Mouse (Mus musculus): Measurements from ENCODE around the gene Nphp3. TPM values are rescaled to one million over a fixed set of nuclear protein-coding genes. Genes with fewer than 3 reads are reported as not detected.
A peak's percentile ranks its signal among the peaks of the same experiment; 100 is the strongest.

The Nphp3 gene
- polyA plus RNA-seq, 1 experiment from 2014 or later, result 2.6 TPM

- H3K27ac ChIP-seq, result no peak overlapping the region
- 78% methylated on average over 21 of the region's 21 CpGs for WGBS (ENCODE audit: missing documents)
- no peaks in the 10 kb centered on the region for H3K79me2 ChIP-seq (ENCODE audit: inconsistent target)
- no peak overlapping the region for H3K4me3 ChIP-seq (ENCODE audit: inconsistent target)
- H3K36me3 ChIP-seq (ENCODE audit: inconsistent target), result no peaks in the 10 kb centered on the region
Measured at GRCm38 (mm10) chr9:104039031-104039695, 36.8 kb downstream of the Nphp3 start.

- Histone ChIP-seq H3K27ac (no peak overlapping the region), H3K36me3 (ENCODE audit: inconsistent target) (no peaks in the 10 kb centered on the region), H3K79me2 (ENCODE audit: inconsistent target) (no peaks in the 10 kb centered on the region), H3K4me3 (ENCODE audit: inconsistent target) (no peak overlapping the region)
- 19% methylated on average over 4 of the region's 4 CpGs for WGBS (ENCODE audit: missing documents)
Measured at GRCm38 (mm10) chr9:104039742-104040141, 37.4 kb downstream of the Nphp3 start.

GRCm38 (mm10) chr9:104040362-104040761, 38.0 kb downstream of the Nphp3 start, which contains the start of gene Gm28305:
Gene Gm28305, plus strand, starts transcription at chr9:104040662.
- 86% methylated on average over 2 of the region's 2 CpGs for WGBS (ENCODE audit: missing documents)
- no peaks in the 10 kb centered on the region for H3K79me2 ChIP-seq (ENCODE audit: inconsistent target)
- no peaks in the 10 kb centered on the region for H3K36me3 ChIP-seq (ENCODE audit: inconsistent target)
- no peak within 1 kb of the TSS for H3K27ac ChIP-seq
- no peak within 1 kb of the TSS for H3K4me3 ChIP-seq (ENCODE audit: inconsistent target)

GRCm38 (mm10) chr9:104043676-104044075, 41.3 kb downstream of the Nphp3 start:
- peaks cover 24% of the 10 kb centered on the region; the same call in 1 of the 2 replicates for H3K36me3 ChIP-seq (ENCODE audit: inconsistent target)
- no peak overlapping the region for H3K27ac ChIP-seq
- 98% methylated on average over 4 of the region's 4 CpGs for WGBS (ENCODE audit: missing documents)
- H3K79me2 ChIP-seq (ENCODE audit: inconsistent target), result no peaks in the 10 kb centered on the region
- no peak overlapping the region for H3K4me3 ChIP-seq (ENCODE audit: inconsistent target)

GRCm38 (mm10) chr9:104051028-104051427, 48.7 kb downstream of the Nphp3 start:
- H3K27ac ChIP-seq, result no peak overlapping the region
- H3K4me3 ChIP-seq (ENCODE audit: inconsistent target), result no peak overlapping the region
- peaks cover 91% of the 10 kb centered on the region for H3K36me3 ChIP-seq (ENCODE audit: inconsistent target)
- 95% methylated on average over 6 of the region's 6 CpGs for WGBS (ENCODE audit: missing documents)
- no peaks in the 10 kb centered on the region for H3K79me2 ChIP-seq (ENCODE audit: inconsistent target)

GRCm38 (mm10) chr9:104062430-104063243, 60.3 kb downstream of the Nphp3 start, which contains the start of gene Uba5:
Gene Uba5, minus strand, starts transcription at chr9:104063134.
- peak within 1 kb of the TSS; percentile 88 for H3K27ac ChIP-seq
- 2% methylated on average over 59 of the region's 59 CpGs for WGBS (ENCODE audit: missing documents)
- peaks cover 6% of the 10 kb centered on the region; the same call in 1 of the 2 replicates for H3K36me3 ChIP-seq (ENCODE audit: inconsistent target)
- H3K4me3 ChIP-seq (ENCODE audit: inconsistent target), result peak within 1 kb of the TSS; percentile 80
- H3K79me2 ChIP-seq (ENCODE audit: inconsistent target), result peaks cover 39% of the 10 kb centered on the region

GRCm38 (mm10) chr9:104063244-104063961, 61.1 kb downstream of the Nphp3 start, which contains the start of gene Acad11:
Gene Acad11, plus strand, starts transcription at chr9:104063377.
- Histone ChIP-seq H3K36me3 (ENCODE audit: inconsistent target) (no peaks in the 10 kb centered on the region; the same call in 1 of the 2 replicates), H3K79me2 (ENCODE audit: inconsistent target) (peaks cover 34% of the 10 kb centered on the region), H3K27ac (peak within 1 kb of the TSS; percentile 88), H3K4me3 (ENCODE audit: inconsistent target) (peak within 1 kb of the TSS; percentile 80)
- WGBS (ENCODE audit: missing documents), result under 1% methylated on average over 27 of the region's 30 CpGs

GRCm38 (mm10) chr9:104064571-104064970, 62.2 kb downstream of the Nphp3 start:
- Histone ChIP-seq H3K79me2 (ENCODE audit: inconsistent target) (peaks cover 32% of the 10 kb centered on the region), H3K36me3 (ENCODE audit: inconsistent target) (no peaks in the 10 kb centered on the region), H3K4me3 (ENCODE audit: inconsistent target) (no peak overlapping the region), H3K27ac (no peak overlapping the region)
- WGBS (ENCODE audit: missing documents), result 50% methylated on average over 1 of the region's 1 CpGs

- Histone ChIP-seq H3K36me3 (ENCODE audit: inconsistent target) (no peaks in the 10 kb centered on the region), H3K27ac (no peak overlapping the region), H3K79me2 (ENCODE audit: inconsistent target) (no peaks in the 10 kb centered on the region), H3K4me3 (ENCODE audit: inconsistent target) (no peak overlapping the region)
- 85% methylated on average over 4 of the region's 4 CpGs for WGBS (ENCODE audit: missing documents)
Measured at GRCm38 (mm10) chr9:104070241-104070640, 67.9 kb downstream of the Nphp3 start.

- Histone ChIP-seq H3K79me2 (ENCODE audit: inconsistent target) (no peaks in the 10 kb centered on the region), H3K27ac (no peak overlapping the region), H3K4me3 (ENCODE audit: inconsistent target) (no peak overlapping the region), H3K36me3 (ENCODE audit: inconsistent target) (no peaks in the 10 kb centered on the region)
- WGBS (ENCODE audit: missing documents), result 94% methylated on average over 8 of the region's 8 CpGs
Measured at GRCm38 (mm10) chr9:104070863-104071604, 68.7 kb downstream of the Nphp3 start.

GRCm38 (mm10) chr9:104075808-104076207, 73.5 kb downstream of the Nphp3 start:
- 93% methylated on average over 2 of the region's 2 CpGs for WGBS (ENCODE audit: missing documents)
- H3K36me3 ChIP-seq (ENCODE audit: inconsistent target), result no peaks in the 10 kb centered on the region
- no peak overlapping the region for H3K27ac ChIP-seq
- no peaks in the 10 kb centered on the region for H3K79me2 ChIP-seq (ENCODE audit: inconsistent target)
- no peak overlapping the region for H3K4me3 ChIP-seq (ENCODE audit: inconsistent target)

- Histone ChIP-seq H3K4me3 (ENCODE audit: inconsistent target) (no peak overlapping the region), H3K27ac (no peak overlapping the region), H3K79me2 (ENCODE audit: inconsistent target) (no peaks in the 10 kb centered on the region), H3K36me3 (ENCODE audit: inconsistent target) (peaks cover 7% of the 10 kb centered on the region; the same call in 1 of the 2 replicates)
- 100% methylated on average over 1 of the region's 1 CpGs for WGBS (ENCODE audit: missing documents)
Measured at GRCm38 (mm10) chr9:104078780-104079179, 76.4 kb downstream of the Nphp3 start.

- Histone ChIP-seq H3K4me3 (ENCODE audit: inconsistent target) (no peak overlapping the region), H3K36me3 (ENCODE audit: inconsistent target) (peaks cover 7% of the 10 kb centered on the region; the same call in 1 of the 2 replicates), H3K79me2 (ENCODE audit: inconsistent target) (no peaks in the 10 kb centered on the region), H3K27ac (no peak overlapping the region)
- WGBS (ENCODE audit: missing documents), result 25% methylated on average over 5 of the region's 5 CpGs
Measured at GRCm38 (mm10) chr9:104079379-104079778, 77.0 kb downstream of the Nphp3 start.

GRCm38 (mm10) chr9:104080038-104080437, 77.7 kb downstream of the Nphp3 start:
- H3K27ac ChIP-seq, result no peak overlapping the region
- H3K79me2 ChIP-seq (ENCODE audit: inconsistent target), result no peaks in the 10 kb centered on the region
- H3K36me3 ChIP-seq (ENCODE audit: inconsistent target), result peaks cover 7% of the 10 kb centered on the region; the same call in 1 of the 2 replicates
- H3K4me3 ChIP-seq (ENCODE audit: inconsistent target), result no peak overlapping the region
- WGBS (ENCODE audit: missing documents), result 70% methylated on average over 3 of the region's 3 CpGs
